In genomic region chr17:34024861-34025755, GRCm38 (mm10) we compare ENCODE assay signal across 8 mouse cellular contexts. TPM values are rescaled to one million over a fixed set of nuclear protein-coding genes. Genes with fewer than 3 reads are reported as not detected.
DNase-seq lines count a peak whose midpoint lies in the region; ATAC-seq lines count a peak whose summit lies in the region.

No protein-coding gene starts in this region.

- H3K27ac ChIP-seq in kidney, embryonic 14.5 days (ENCODE audit: low read depth, low read length), result peak overlapping the region; percentile 87
- H3K27ac ChIP-seq in forebrain, embryonic 10.5 days, result peak overlapping the region; percentile 100
- H3K27ac ChIP-seq in limb, embryonic 12.5 days, result peak overlapping the region; percentile 93
- peak overlapping the region; percentile 99 for H3K27ac ChIP-seq in neural tube, embryonic 14.5 days (ENCODE audit: low read depth, low read length)

- H3K4me3 ChIP-seq in kidney, embryonic 14.5 days (ENCODE audit: low read length), result peak overlapping the region; percentile 92
- H3K4me3 ChIP-seq in forebrain, embryonic 10.5 days, result peak overlapping the region; percentile 98
- peak overlapping the region; percentile 87 for H3K4me3 ChIP-seq in limb, embryonic 12.5 days (replicated peaks)
- peak overlapping the region; percentile 58 for H3K4me3 ChIP-seq in neural tube, embryonic 14.5 days (ENCODE audit: low read depth, low read length)

- H3K4me2 ChIP-seq in kidney, embryonic 14.5 days (replicated peaks; ENCODE audit: low read depth, low read length), result peak overlapping the region; percentile 85
- peak overlapping the region; percentile 99 for H3K4me2 ChIP-seq in limb, embryonic 12.5 days
- peak overlapping the region; percentile 93 for H3K4me2 ChIP-seq in neural tube, embryonic 14.5 days (ENCODE audit: low read depth, low read length)

- peaks cover 42% of the 10 kb centered on the region for H3K36me3 ChIP-seq in kidney, embryonic 14.5 days (ENCODE audit: control insufficient read depth, insufficient read depth, low read length)
- H3K36me3 ChIP-seq in forebrain, embryonic 10.5 days (replicated peaks), result peaks cover 60% of the 10 kb centered on the region
- H3K36me3 ChIP-seq in limb, embryonic 12.5 days, result peaks cover 50% of the 10 kb centered on the region
- H3K36me3 ChIP-seq in neural tube, embryonic 14.5 days (ENCODE audit: control insufficient read depth, insufficient read depth, low read length), result peaks cover 12% of the 10 kb centered on the region

- WGBS in kidney, embryonic 14.5 days, result 1% methylated on average over 49 of the region's 57 CpGs
- under 1% methylated on average over 57 of the region's 57 CpGs for WGBS in forebrain, embryonic 10.5 days
- WGBS in limb, embryonic 12.5 days, result under 1% methylated on average over 57 of the region's 57 CpGs
- under 1% methylated on average over 54 of the region's 57 CpGs for WGBS in neural tube, embryonic 14.5 days

- ATAC-seq in kidney, embryonic 14.5 days (ENCODE audit: low FRiP score, low TSS enrichment), result no peak; the same call in 1 of the 2 replicates
- no peak for ATAC-seq in limb, embryonic 12.5 days (ENCODE audit: insufficient number of reproducible peaks, insufficient read depth, low FRiP score, low TSS enrichment, low read depth)
- ATAC-seq in neural tube, embryonic 14.5 days (ENCODE audit: low read depth), result peak; percentile 9; the same call in 1 of the 2 replicates

- H3K4me1 ChIP-seq in kidney, embryonic 14.5 days (ENCODE audit: control insufficient read depth, insufficient read depth, low read length), result peaks cover 29% of the 10 kb centered on the region
- H3K4me1 ChIP-seq in forebrain, embryonic 10.5 days, result peaks cover 72% of the 10 kb centered on the region
- peaks cover 53% of the 10 kb centered on the region for H3K4me1 ChIP-seq in limb, embryonic 12.5 days (replicated peaks)
- peaks cover 45% of the 10 kb centered on the region for H3K4me1 ChIP-seq in neural tube, embryonic 14.5 days (ENCODE audit: control insufficient read depth, insufficient read depth, low read length)

- peak overlapping the region; percentile 90 for H3K9ac ChIP-seq in kidney, embryonic 14.5 days (ENCODE audit: low read depth, low read length)
- peak overlapping the region; percentile 93 for H3K9ac ChIP-seq in limb, embryonic 12.5 days (replicated peaks)
- peak overlapping the region; percentile 91 for H3K9ac ChIP-seq in neural tube, embryonic 14.5 days (replicated peaks; ENCODE audit: low read depth, low read length)

- 0 out of 2 replicates have a peak, but pooled peaks cover 2% of the 10 kb centered on the region for H3K9me3 ChIP-seq in kidney, embryonic 14.5 days (ENCODE audit: control insufficient read depth, low read length)
- peaks cover 34% of the 10 kb centered on the region for H3K9me3 ChIP-seq in forebrain, embryonic 10.5 days
- peaks cover 6% of the 10 kb centered on the region; the same call in 1 of the 2 replicates for H3K9me3 ChIP-seq in limb, embryonic 12.5 days
- no peaks in the 10 kb centered on the region for H3K9me3 ChIP-seq in neural tube, embryonic 14.5 days (ENCODE audit: control insufficient read depth, low read length)

- DNase-seq in kidney, postnatal 10 days, result no peak
- DNase-seq in ZHBTc4 (ENCODE audit: low read depth, low spot score), result peak; percentile 67
- peak; percentile 90 for DNase-seq in forebrain, embryonic 10.5 days (ENCODE audit: extremely low spot score, low spot score)
- no peak for DNase-seq in thymus, postnatal 25 days
- no peak for DNase-seq in frontal cortex, postnatal 36 days (ENCODE audit: low spot score in 2 of 2)

- H3K27me3 ChIP-seq in kidney, embryonic 14.5 days (ENCODE audit: control insufficient read depth, insufficient read depth, low read length), result no peaks in the 10 kb centered on the region
- H3K27me3 ChIP-seq in forebrain, embryonic 10.5 days (ENCODE audit: poor library complexity, severe bottlenecking), result no peaks in the 10 kb centered on the region
- H3K27me3 ChIP-seq in limb, embryonic 12.5 days, result no peaks in the 10 kb centered on the region
- no peaks in the 10 kb centered on the region for H3K27me3 ChIP-seq in neural tube, embryonic 14.5 days (ENCODE audit: control insufficient read depth, insufficient read depth, low read length)

RNA-seq across cellular contexts. Expression of gene Ring1, which starts 0.6 kb away (rescaled TPM):
- 5.5 and 12.4 TPM in 2 replicates for polyA plus RNA-seq in kidney, embryonic 14.5 days (2014; fragmentation: Nextera tagmentation; extraction: Ambion mirVana)
- polyA plus RNA-seq in forebrain, embryonic 10.5 days (2016; fragmentation: Nextera tagmentation; extraction: Ambion mirVana), result 11.4 and 12.4 TPM in 2 replicates
- 21.6 and 25.3 TPM in 2 replicates for polyA plus RNA-seq in limb, embryonic 12.5 days (2016; fragmentation: Nextera tagmentation; extraction: Ambion mirVana)
- 5.6 and 7.3 TPM in 2 replicates for polyA plus RNA-seq in neural tube, embryonic 14.5 days (2014; fragmentation: Nextera tagmentation; extraction: Ambion mirVana)

RNA-seq across cellular contexts. Expression of gene H2-Ke6, which starts 2.8 kb away (rescaled TPM):
- 46.0 and 53.0 TPM in 2 replicates for polyA plus RNA-seq in kidney, embryonic 14.5 days (2014; fragmentation: Nextera tagmentation; extraction: Ambion mirVana)
- polyA plus RNA-seq in forebrain, embryonic 10.5 days (2016; fragmentation: Nextera tagmentation; extraction: Ambion mirVana), result 95.4 and 96.4 TPM in 2 replicates
- 54.4 and 56.8 TPM in 2 replicates for polyA plus RNA-seq in limb, embryonic 12.5 days (2016; fragmentation: Nextera tagmentation; extraction: Ambion mirVana)
- polyA plus RNA-seq in neural tube, embryonic 14.5 days (2014; fragmentation: Nextera tagmentation; extraction: Ambion mirVana), result 70.1 and 72.1 TPM in 2 replicates

RNA-seq across cellular contexts. Expression of gene Slc39a7, which starts 6.4 kb away (rescaled TPM):
- polyA plus RNA-seq in kidney, embryonic 14.5 days (2014; fragmentation: Nextera tagmentation; extraction: Ambion mirVana), result 70.3 and 86.0 TPM in 2 replicates
- polyA plus RNA-seq in forebrain, embryonic 10.5 days (2016; fragmentation: Nextera tagmentation; extraction: Ambion mirVana), result 203 and 206 TPM in 2 replicates
- 179 and 191 TPM in 2 replicates for polyA plus RNA-seq in limb, embryonic 12.5 days (2016; fragmentation: Nextera tagmentation; extraction: Ambion mirVana)
- 77.9 and 90.8 TPM in 2 replicates for polyA plus RNA-seq in neural tube, embryonic 14.5 days (2014; fragmentation: Nextera tagmentation; extraction: Ambion mirVana)

RNA-seq across cellular contexts. Expression of gene Rxrb, which starts 6.5 kb away (rescaled TPM):
- 22.2 and 28.0 TPM in 2 replicates for polyA plus RNA-seq in kidney, embryonic 14.5 days (2014; fragmentation: Nextera tagmentation; extraction: Ambion mirVana)
- 44.5 and 48.3 TPM in 2 replicates for polyA plus RNA-seq in forebrain, embryonic 10.5 days (2016; fragmentation: Nextera tagmentation; extraction: Ambion mirVana)
- polyA plus RNA-seq in limb, embryonic 12.5 days (2016; fragmentation: Nextera tagmentation; extraction: Ambion mirVana), result 64.3 and 64.4 TPM in 2 replicates
- 29.1 and 30.8 TPM in 2 replicates for polyA plus RNA-seq in neural tube, embryonic 14.5 days (2014; fragmentation: Nextera tagmentation; extraction: Ambion mirVana)

RNA-seq across cellular contexts. Expression of gene Col11a2, which starts 14.1 kb away (rescaled TPM):
- 1.9 and 2.1 TPM in 2 replicates for polyA plus RNA-seq in kidney, embryonic 14.5 days (2014; fragmentation: Nextera tagmentation; extraction: Ambion mirVana)
- 0.74 and 0.75 TPM in 2 replicates for polyA plus RNA-seq in forebrain, embryonic 10.5 days (2016; fragmentation: Nextera tagmentation; extraction: Ambion mirVana)
- polyA plus RNA-seq in limb, embryonic 12.5 days (2016; fragmentation: Nextera tagmentation; extraction: Ambion mirVana), result 17.5 and 31.9 TPM in 2 replicates
- 3.6 and 4.5 TPM in 2 replicates for polyA plus RNA-seq in neural tube, embryonic 14.5 days (2014; fragmentation: Nextera tagmentation; extraction: Ambion mirVana)

Comparison
In these comparisons a context has a peak if more than half of its experiments do, and no peak if none do; other contexts are left out.
1. DNase-seq: peak in ZHBTc4 (single experiment) and forebrain, embryonic 10.5 days (single experiment); none in kidney, postnatal 10 days (single experiment), thymus, postnatal 25 days (single experiment) and frontal cortex, postnatal 36 days (0 of 2).
2. Peak in every context shown above with its lines, with median percentiles within 50 percentile points of each other: H3K27ac ChIP-seq, H3K4me2 ChIP-seq, H3K4me3 ChIP-seq and H3K9ac ChIP-seq.